Mouse (Mus musculus) megakaryocyte, embryonic 14.5 days (primary cell): ENCODE results near the gene Smtnl1.

Source experiments
- FLI1 ChIP-seq: IDR thresholded peaks from 2 replicates; pipeline ENCODE4 v1.6.1; 2012; ENCODE audit warnings: low read length, inconsistent platforms, mixed read lengths
- GATA1 ChIP-seq: IDR thresholded peaks from 3 replicates; pipeline ENCODE4 v1.6.1; 2012; ENCODE audit warnings: mixed read lengths, low read length, inconsistent platforms, borderline replicate concordance

- TF ChIP-seq FLI1: no peak
- no peak for TF ChIP-seq GATA1
These were observed 61.1 kb downstream of the Smtnl1 start for GRCm38 (mm10) chr2:84761309-84761708.
